Mouse (Mus musculus) C2C12 (cell line): ENCODE measurements at regions not wholly inside any gene's neighbourhood (a gene's known extent, or its start where the extent isn't known, plus 50 kb on each side); places are given as distances from the start of the nearest gene placed in this dataset.

Source experiments
- CEBPB ChIP-seq: IDR thresholded peaks from one replicate; pipeline ENCODE4 v1.6.1; 2011; ENCODE audit warnings: low read depth, mild to moderate bottlenecking, control low read depth, moderate library complexity
- CTCF ChIP-seq: IDR thresholded peaks from one replicate; pipeline ENCODE4 v1.5.1; 2011; ENCODE audit not compliant: control insufficient read depth, insufficient read depth, insufficient read length
- FOSL1 ChIP-seq: IDR thresholded peaks from one replicate; pipeline ENCODE4 v1.8.0; 2011; ENCODE audit warnings: mild to moderate bottlenecking, low read length; ENCODE audit not compliant: poor library complexity, insufficient read depth, severe bottlenecking
- MAX ChIP-seq: IDR thresholded peaks from one replicate; pipeline ENCODE4 v1.6.1; 2011; ENCODE audit warnings: mild to moderate bottlenecking, control low read depth
- MYOD1 ChIP-seq: IDR thresholded peaks from one replicate; pipeline ENCODE4 v1.6.1; 2011; ENCODE audit warnings: low read depth; ENCODE audit not compliant: control insufficient read depth, insufficient read length
- MYOG ChIP-seq: IDR thresholded peaks from one replicate; pipeline ENCODE4 v1.6.1; 2011; ENCODE audit not compliant: control insufficient read depth, insufficient read length; ENCODE audit errors: extremely low read depth
- USF1 ChIP-seq: IDR thresholded peaks from one replicate; pipeline ENCODE4 v1.6.1; 2011; ENCODE audit warnings: low read depth, mild to moderate bottlenecking, control low read depth, moderate library complexity

GRCm38 (mm10) chr1:92379510-92379886 lies 94.2 kb downstream of the Ndufa10 start:
- TF ChIP-seq CTCF (no peak), MYOG (no peak), USF1 (no peak), MAX (no peak), MYOD1 (no peak), FOSL1 (no peak), CEBPB (no peak)
